Comparison of ENCODE assay signal across 8 mouse cellular contexts in the genomic region with DNA sequence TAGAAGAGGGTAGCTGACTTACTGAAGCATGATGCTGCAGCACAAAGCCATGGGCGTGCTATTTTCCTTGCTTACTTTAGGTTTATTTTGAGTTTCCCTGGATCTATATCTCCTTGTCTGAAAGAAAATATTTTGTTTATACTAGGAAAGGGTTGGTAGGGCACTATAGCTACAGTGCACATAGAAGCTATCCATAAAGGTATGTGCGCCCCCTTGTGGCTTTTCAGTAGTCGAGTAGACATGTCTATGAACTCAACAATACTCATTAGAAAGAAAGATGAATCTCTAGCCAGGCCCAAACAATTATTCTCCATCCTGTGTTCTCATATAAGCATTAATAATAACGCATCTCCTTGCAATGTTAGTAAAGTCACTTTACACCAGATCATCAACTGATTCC.
A peak's percentile ranks its signal among the peaks of the same experiment; 100 is the strongest.
DNase-seq lines count a peak whose midpoint lies in the region; ATAC-seq and TF ChIP-seq lines count a peak whose summit lies in the region.
"Had no signal": no experiment of that assay in that cellular context is flagged by ENCODE, and none has a peak within 500 bp of the region (broad histone marks: within the 10 kb centered on the region; RNA-seq: fewer than 3 reads in every experiment).

No protein-coding gene starts in this region.

- no peaks in the 10 kb centered on the region for H3K9me3 ChIP-seq in G1E (replicated peaks)
- H3K9me3 ChIP-seq in forebrain, embryonic 10.5 days: no peaks in the 10 kb centered on the region
- H3K9me3 ChIP-seq in hindbrain, embryonic 14.5 days (ENCODE audit: control insufficient read depth, low read length): no peaks in the 10 kb centered on the region
- H3K9me3 ChIP-seq: liver, embryonic 15.5 days had no signal

- TF ChIP-seq CTCF in G1E (IDR thresholded peaks at IDR 0.05; ENCODE audit: low read depth, low read length): no peak

- no peaks in the 10 kb centered on the region for H3K36me3 ChIP-seq in G1E (replicated peaks)
- H3K36me3 ChIP-seq in forebrain, embryonic 10.5 days (replicated peaks): no peaks in the 10 kb centered on the region
- H3K36me3 ChIP-seq in hindbrain, embryonic 14.5 days (replicated peaks; ENCODE audit: control insufficient read depth, insufficient read depth): no peaks in the 10 kb centered on the region
- H3K36me3 ChIP-seq: liver, embryonic 15.5 days had no signal

- H3K4me3 ChIP-seq in G1E (ENCODE audit: low read depth, low read length): no peak overlapping the region
- H3K4me3 ChIP-seq in forebrain, embryonic 10.5 days: no peak overlapping the region
- H3K4me3 ChIP-seq in hindbrain, embryonic 14.5 days (replicated peaks; ENCODE audit: low read length): no peak overlapping the region
- H3K4me3 ChIP-seq: liver, embryonic 15.5 days had no signal

- no peak overlapping the region for H3K9ac ChIP-seq in hindbrain, embryonic 14.5 days
- H3K9ac ChIP-seq: liver, embryonic 15.5 days had no signal

- 14% methylated on average over 4 of the region's 4 CpGs for WGBS in forebrain, embryonic 10.5 days
- WGBS in hindbrain, embryonic 14.5 days: 13% methylated on average over 4 of the region's 4 CpGs

- H3K4me1 ChIP-seq in G1E (ENCODE audit: insufficient read depth, low read depth, low read length): no peaks in the 10 kb centered on the region
- peaks cover 3% of the 10 kb centered on the region; the same call in 1 of the 2 replicates for H3K4me1 ChIP-seq in forebrain, embryonic 10.5 days
- H3K4me1 ChIP-seq in hindbrain, embryonic 14.5 days (replicated peaks; ENCODE audit: control insufficient read depth, insufficient read depth, low read length): no peaks in the 10 kb centered on the region
- H3K4me1 ChIP-seq: liver, embryonic 15.5 days had no signal

- no peak overlapping the region for H3K27ac ChIP-seq in forebrain, embryonic 10.5 days
- H3K27ac ChIP-seq in hindbrain, embryonic 14.5 days: no peak overlapping the region
- H3K27ac ChIP-seq: liver, embryonic 15.5 days had no signal

- peak; percentile 34; the same call in 1 of the 2 replicates for ATAC-seq in G1E (ENCODE audit: extremely low read depth, insufficient number of reproducible peaks, low FRiP score, poor library complexity, severe bottlenecking)
- ATAC-seq in hindbrain, embryonic 14.5 days (ENCODE audit: low FRiP score): peak; percentile 88

- DNase-seq in G1E (ENCODE audit: low spot score): no peak
- DNase-seq in adrenal gland, postnatal 25 days: peak; percentile 58
- DNase-seq in forebrain, embryonic 10.5 days (ENCODE audit: extremely low spot score, low spot score): peak; percentile 49
- peak; percentile 87 for DNase-seq in hindbrain, embryonic 14.5 days (ENCODE audit: low spot score)
- peak; percentile 77 to 81 for DNase-seq in layer of hippocampus, postnatal 10 days (ENCODE audit: low spot score in 2 of 2)
- peak; percentile 74 for DNase-seq in lung, postnatal 25 days (ENCODE audit: low spot score)
- DNase-seq in right cerebral cortex, postnatal 25 days: peak; percentile 48

- no peaks in the 10 kb centered on the region for H3K27me3 ChIP-seq in G1E (ENCODE audit: insufficient read depth, low read length)
- no peaks in the 10 kb centered on the region for H3K27me3 ChIP-seq in forebrain, embryonic 10.5 days (ENCODE audit: poor library complexity, severe bottlenecking)
- H3K27me3 ChIP-seq in hindbrain, embryonic 14.5 days (ENCODE audit: control insufficient read depth, insufficient read depth, low read length): no peaks in the 10 kb centered on the region
- H3K27me3 ChIP-seq: liver, embryonic 15.5 days had no signal

- H3K4me2 ChIP-seq in hindbrain, embryonic 14.5 days (replicated peaks): no peak overlapping the region
- H3K4me2 ChIP-seq: liver, embryonic 15.5 days had no signal
